Mouse (Mus musculus) midbrain, embryonic 15.5 days (tissue): ENCODE measurements at regions not wholly inside any gene's neighbourhood (a gene's known extent, or its start where the extent isn't known, plus 50 kb on each side); places are given as distances from the start of the nearest gene placed in this dataset.

Experiments used
- ATAC-seq: fragments of 200-750 bp; cut with Nextera tagmentation; replicated peaks from 2 replicates; pipeline ENCODE4 v1.8.0; 2017; ENCODE audit warnings: moderate TSS enrichment
- H3K27ac ChIP-seq: fragments of 300-500 bp; sonication (generic); 2 replicates; pipeline ENCODE4 v1.5.1; 2015; ENCODE audit warnings: mild to moderate bottlenecking, inconsistent platforms
- H3K27me3 ChIP-seq: fragments of 300-500 bp; sonication (generic); replicated peaks from 2 replicates; pipeline ENCODE4 v1.6.1; 2015; ENCODE audit warnings: inconsistent platforms
- H3K36me3 ChIP-seq: fragments of 300-500 bp; sonication (generic); replicated peaks from 2 replicates; pipeline ENCODE4 v1.6.1; 2015; ENCODE audit warnings: inconsistent platforms
- H3K4me1 ChIP-seq: fragments of 300-500 bp; sonication (generic); 2 replicates; pipeline ENCODE4 v1.6.1; 2015; ENCODE audit warnings: inconsistent platforms
- H3K4me2 ChIP-seq: fragments of 300-500 bp; sonication (generic); 2 replicates; pipeline ENCODE4 v1.6.1; 2015; ENCODE audit warnings: inconsistent platforms, mild to moderate bottlenecking, moderate library complexity
- H3K4me3 ChIP-seq: fragments of 300-500 bp; sonication (generic); 2 replicates; pipeline ENCODE4 v1.5.1; 2015; ENCODE audit warnings: mild to moderate bottlenecking, inconsistent platforms
- H3K9ac ChIP-seq: fragments of 300-500 bp; sonication (generic); 2 replicates; pipeline ENCODE4 v1.6.1; 2015; ENCODE audit warnings: mild to moderate bottlenecking, inconsistent platforms
- H3K9me3 ChIP-seq: fragments of 300-500 bp; sonication (generic); 2 replicates; pipeline ENCODE4 v1.6.1; 2016; ENCODE audit warnings: inconsistent platforms
- WGBS: fragments of 180-500 bp; shearing (Covaris S2); methylation state at CpG from one replicate; pipeline ENCODE4 v1.1.7; 2015; ENCODE audit warnings: mixed read lengths; 5-methylcytosine and 5-hydroxymethylcytosine counted together

DNA sequence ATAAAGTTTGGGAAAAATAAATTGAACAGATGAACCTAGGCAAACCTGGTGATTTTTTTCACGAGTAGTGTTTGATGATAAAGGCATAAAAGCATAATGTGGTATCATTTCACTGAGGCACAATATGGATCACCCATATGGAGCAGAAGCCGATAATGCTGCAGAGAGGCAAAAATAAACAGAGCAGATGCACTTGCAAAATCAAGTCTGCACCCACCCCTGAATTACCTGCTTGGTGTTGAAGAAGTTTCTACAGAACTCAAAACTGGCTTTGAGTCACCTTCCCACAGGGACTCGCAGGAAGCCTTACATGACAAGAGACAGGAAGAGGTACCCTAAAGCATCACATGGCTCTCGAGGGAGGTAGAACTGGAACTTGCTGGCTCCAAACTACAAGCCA lies 328.1 kb downstream of the Rnf144a start:
- Histone ChIP-seq H3K4me1 (no peaks in the 10 kb centered on the region), H3K4me3 (no peak overlapping the region), H3K27ac (no peak overlapping the region), H3K9me3 (no peaks in the 10 kb centered on the region), H3K27me3 (no peaks in the 10 kb centered on the region), H3K36me3 (no peaks in the 10 kb centered on the region), H3K9ac (no peak overlapping the region), H3K4me2 (no peak overlapping the region)
- 90% methylated on average over 4 of the region's 4 CpGs for WGBS
- no peak for ATAC-seq

DNA sequence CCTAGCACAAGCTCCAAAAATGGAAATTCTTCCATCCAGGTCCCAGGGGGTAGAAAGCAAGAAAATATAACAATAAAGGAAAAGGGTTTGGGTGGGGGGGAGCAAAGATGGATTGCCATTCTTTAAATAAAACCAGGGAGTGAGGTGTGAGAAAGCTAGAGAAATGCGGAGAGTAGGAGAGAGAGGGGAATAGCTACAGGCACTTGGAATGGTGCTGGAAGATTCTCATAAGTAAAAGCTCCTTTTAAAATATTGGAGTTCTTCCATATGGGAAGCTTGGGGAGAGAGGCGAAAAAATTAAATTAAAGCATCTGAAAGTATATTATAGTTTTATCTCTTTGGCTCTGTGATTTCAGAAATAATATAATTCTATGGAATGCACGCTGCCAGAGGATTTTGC lies 328.6 kb downstream of the Rnf144a start:
- no peak overlapping the region for H3K27ac ChIP-seq
- H3K4me1 ChIP-seq, result no peaks in the 10 kb centered on the region
- no peaks in the 10 kb centered on the region for H3K27me3 ChIP-seq
- WGBS, result 76% methylated on average over 3 of the region's 3 CpGs
- H3K4me3 ChIP-seq, result no peak overlapping the region
- no peak overlapping the region for H3K4me2 ChIP-seq
- no peaks in the 10 kb centered on the region for H3K36me3 ChIP-seq
- no peaks in the 10 kb centered on the region for H3K9me3 ChIP-seq
- no peak for ATAC-seq
- no peak overlapping the region for H3K9ac ChIP-seq

DNA sequence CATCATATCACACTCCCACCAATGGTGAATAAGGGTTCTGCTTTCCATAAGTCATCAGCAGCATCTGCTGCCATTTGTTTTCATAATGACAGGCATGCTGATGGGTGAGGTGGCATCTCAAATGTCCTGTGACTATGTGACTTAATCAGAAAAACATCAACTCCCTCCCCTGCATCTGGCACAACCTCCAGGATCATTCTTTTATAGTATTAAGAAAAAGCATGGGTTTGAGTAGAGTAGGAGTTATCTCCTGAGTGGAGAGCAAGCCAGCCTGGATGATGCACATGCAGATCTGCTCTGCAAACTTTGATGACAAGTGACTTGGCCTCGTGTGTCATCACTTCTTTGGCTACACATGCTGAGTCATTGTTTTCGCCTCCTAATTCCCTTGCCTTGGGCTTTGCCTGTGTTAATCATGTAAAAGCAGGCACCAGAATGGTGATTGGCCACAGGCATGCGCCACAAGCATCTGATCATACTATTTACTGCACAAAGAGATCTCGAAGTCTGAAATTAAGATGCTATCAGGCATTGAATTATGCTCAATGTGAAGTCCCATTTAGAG lies 335.9 kb downstream of the Rnf144a start:
- ATAC-seq, result no peak
- Histone ChIP-seq H3K27me3 (no peaks in the 10 kb centered on the region), H3K27ac (no peak overlapping the region), H3K4me3 (no peak overlapping the region), H3K9ac (no peak overlapping the region), H3K36me3 (no peaks in the 10 kb centered on the region), H3K4me1 (peaks cover 7% of the 10 kb centered on the region; the same call in 1 of the 2 replicates), H3K9me3 (no peaks in the 10 kb centered on the region), H3K4me2 (no peak overlapping the region)
- WGBS, result 44% methylated on average over 4 of the region's 4 CpGs

DNA sequence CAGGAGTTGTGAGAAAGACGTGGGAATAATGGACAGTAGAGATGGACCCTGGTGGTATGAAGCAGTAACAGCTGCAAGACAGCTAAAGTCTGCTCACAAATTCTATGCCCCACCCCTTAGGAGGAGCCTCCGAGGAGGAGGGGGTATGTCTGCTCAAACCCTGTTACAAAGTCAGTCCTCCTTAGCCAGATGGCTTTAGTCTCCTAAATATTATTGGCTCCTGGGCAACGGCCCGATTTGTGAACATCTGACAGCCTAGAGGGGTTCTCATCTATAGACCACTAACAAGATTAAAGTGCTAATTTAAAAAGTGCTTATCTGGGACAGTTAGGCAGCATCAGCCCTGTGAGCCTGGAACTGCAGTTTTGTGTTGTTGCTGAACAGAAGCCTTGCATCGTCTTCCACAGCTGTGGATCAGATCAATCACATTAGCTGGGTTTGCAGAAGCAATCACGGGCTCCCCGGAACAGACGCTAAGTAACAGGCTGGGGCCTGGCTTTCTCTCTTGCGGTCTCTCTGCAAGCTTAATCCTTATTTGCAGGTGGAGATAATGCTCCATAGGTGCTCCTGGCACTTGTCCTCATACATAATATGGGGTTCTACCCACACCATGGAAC lies 339.3 kb downstream of the Rnf144a start:
- Histone ChIP-seq H3K36me3 (no peaks in the 10 kb centered on the region), H3K27me3 (no peaks in the 10 kb centered on the region), H3K4me2 (no peak overlapping the region), H3K27ac (no peak overlapping the region), H3K4me1 (peaks cover 9% of the 10 kb centered on the region; the same call in 1 of the 2 replicates), H3K9ac (no peak overlapping the region), H3K9me3 (no peaks in the 10 kb centered on the region), H3K4me3 (no peak overlapping the region)
- WGBS, result 19% methylated on average over 9 of the region's 9 CpGs
- ATAC-seq, result peak; percentile 75

DNA sequence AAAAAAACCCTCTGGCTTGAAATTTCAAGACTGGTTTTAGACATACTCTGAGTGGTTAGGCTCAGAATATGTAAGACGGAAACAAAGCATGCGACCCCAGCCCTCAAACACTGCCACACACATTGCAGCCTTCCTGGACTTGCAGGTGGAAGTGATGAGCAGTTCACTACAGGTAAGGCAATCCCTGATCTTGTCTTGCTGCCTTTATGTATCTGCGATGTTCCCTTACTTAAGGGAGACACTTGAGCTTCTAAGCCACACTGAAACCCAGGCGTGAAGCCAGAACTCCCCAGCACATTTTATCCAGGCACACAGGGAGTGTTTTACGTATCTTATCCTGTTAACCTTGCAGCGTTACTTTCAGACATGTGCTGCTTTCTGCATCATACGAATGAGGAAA lies 342.9 kb downstream of the Rnf144a start:
- no peak overlapping the region for H3K9ac ChIP-seq
- WGBS, result 80% methylated on average over 7 of the region's 7 CpGs
- H3K27me3 ChIP-seq, result no peaks in the 10 kb centered on the region
- peaks cover 20% of the 10 kb centered on the region for H3K4me1 ChIP-seq
- H3K27ac ChIP-seq, result no peak overlapping the region
- no peaks in the 10 kb centered on the region for H3K36me3 ChIP-seq
- H3K9me3 ChIP-seq, result no peaks in the 10 kb centered on the region
- H3K4me3 ChIP-seq, result no peak overlapping the region
- H3K4me2 ChIP-seq, result no peak overlapping the region
- no peak for ATAC-seq

DNA sequence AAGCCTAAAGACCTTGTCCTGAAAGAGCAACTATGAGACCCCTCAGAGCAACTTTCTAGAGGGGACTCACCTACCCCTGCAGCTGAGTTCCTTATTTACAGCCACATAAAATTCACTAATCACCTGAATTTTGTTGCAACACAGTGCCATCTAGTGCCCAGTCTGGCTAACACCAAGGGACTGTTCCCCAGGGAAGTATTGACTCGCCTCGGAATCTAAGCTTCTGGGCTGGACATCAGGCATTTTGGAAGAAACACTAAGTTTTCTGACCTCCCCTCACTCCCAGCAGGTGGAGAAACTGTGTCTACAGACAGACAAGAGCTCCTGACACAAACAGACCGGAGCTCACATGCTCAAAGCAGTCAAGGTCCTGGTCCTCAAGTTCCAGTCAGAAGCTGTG lies 343.4 kb downstream of the Rnf144a start:
- H3K4me3 ChIP-seq, result no peak overlapping the region
- 8% methylated on average over 3 of the region's 3 CpGs for WGBS
- no peak overlapping the region for H3K9ac ChIP-seq
- H3K27me3 ChIP-seq, result no peaks in the 10 kb centered on the region
- H3K36me3 ChIP-seq, result no peaks in the 10 kb centered on the region
- 0 out of 2 replicates have a peak, but pooled peaks have one; percentile 57 for ATAC-seq
- no peaks in the 10 kb centered on the region for H3K9me3 ChIP-seq
- no peak overlapping the region for H3K27ac ChIP-seq
- peaks cover 20% of the 10 kb centered on the region for H3K4me1 ChIP-seq
- H3K4me2 ChIP-seq, result no peak overlapping the region

DNA sequence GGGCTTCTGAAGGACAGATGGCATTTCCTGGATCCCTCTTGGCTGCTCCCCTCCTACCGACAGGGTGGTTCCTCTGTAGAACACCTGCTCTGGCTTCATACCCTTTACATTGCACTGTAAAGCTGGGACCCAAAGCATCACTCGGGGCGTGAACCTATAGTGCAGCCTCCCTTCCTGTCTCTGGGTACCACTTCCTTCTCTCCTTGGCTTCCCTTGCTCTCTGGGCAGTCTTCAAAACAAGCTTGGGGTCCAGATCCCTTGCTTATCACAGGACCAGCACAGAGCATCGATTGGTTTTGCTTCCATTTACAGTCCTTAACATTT lies 346.4 kb downstream of the Rnf144a start:
- no peak for ATAC-seq
- peak overlapping the region; percentile 52 for H3K4me2 ChIP-seq
- no peaks in the 10 kb centered on the region for H3K36me3 ChIP-seq
- H3K4me1 ChIP-seq, result peaks cover 14% of the 10 kb centered on the region
- no peak overlapping the region for H3K27ac ChIP-seq
- H3K9me3 ChIP-seq, result no peaks in the 10 kb centered on the region
- no peaks in the 10 kb centered on the region for H3K27me3 ChIP-seq
- no peak overlapping the region for H3K9ac ChIP-seq
- no peak overlapping the region for H3K4me3 ChIP-seq
- 35% methylated on average over 4 of the region's 4 CpGs for WGBS

DNA sequence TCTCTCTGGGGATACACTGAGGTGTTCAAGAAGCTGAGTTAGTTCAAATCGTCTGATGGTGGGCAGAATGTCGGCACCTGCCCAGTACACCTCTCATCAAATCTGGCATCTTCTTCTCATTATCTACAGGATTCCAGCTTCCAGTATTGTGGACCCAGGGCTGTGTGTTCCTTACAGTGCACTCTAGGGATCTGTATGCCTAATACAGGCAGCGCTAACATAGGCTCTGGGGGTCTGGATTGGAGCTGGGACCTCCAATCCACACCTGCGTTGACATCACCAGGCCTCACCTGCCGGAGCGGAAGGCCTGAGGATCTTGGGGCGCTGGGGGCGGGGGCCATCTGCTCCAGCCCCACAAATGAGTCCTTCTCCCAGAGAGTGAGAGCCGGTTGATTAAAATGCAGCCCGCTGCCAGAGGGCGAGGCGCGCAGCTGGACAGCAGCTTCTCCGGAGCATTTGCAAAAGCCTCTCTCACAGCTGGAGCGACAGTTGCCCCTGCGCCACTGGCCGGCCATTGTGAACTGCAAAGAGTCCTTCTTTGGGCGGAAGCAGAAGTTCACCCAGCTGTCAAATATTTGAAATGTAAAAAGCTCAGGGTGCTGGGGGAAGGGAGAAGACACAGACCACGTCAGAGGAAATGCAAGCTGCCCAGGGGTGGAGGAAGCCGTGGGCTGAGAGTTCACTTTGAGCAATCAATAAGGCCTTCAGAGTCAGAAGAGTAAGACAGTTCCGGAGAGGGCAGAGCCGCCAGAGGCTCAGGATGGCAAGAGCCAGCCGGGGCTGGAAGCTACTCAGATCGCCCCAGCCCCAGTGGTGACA lies 347.0 kb downstream of the Rnf144a start:
- Histone ChIP-seq H3K27ac (no peak overlapping the region), H3K36me3 (no peaks in the 10 kb centered on the region), H3K4me2 (peak overlapping the region; percentile 52), H3K9ac (no peak overlapping the region), H3K4me3 (peak overlapping the region; percentile 17), H3K27me3 (no peaks in the 10 kb centered on the region), H3K4me1 (peaks cover 14% of the 10 kb centered on the region), H3K9me3 (no peaks in the 10 kb centered on the region)
- 6% methylated on average over 24 of the region's 24 CpGs for WGBS
- ATAC-seq, result peak; percentile 56; the same call in 1 of the 2 replicates

DNA sequence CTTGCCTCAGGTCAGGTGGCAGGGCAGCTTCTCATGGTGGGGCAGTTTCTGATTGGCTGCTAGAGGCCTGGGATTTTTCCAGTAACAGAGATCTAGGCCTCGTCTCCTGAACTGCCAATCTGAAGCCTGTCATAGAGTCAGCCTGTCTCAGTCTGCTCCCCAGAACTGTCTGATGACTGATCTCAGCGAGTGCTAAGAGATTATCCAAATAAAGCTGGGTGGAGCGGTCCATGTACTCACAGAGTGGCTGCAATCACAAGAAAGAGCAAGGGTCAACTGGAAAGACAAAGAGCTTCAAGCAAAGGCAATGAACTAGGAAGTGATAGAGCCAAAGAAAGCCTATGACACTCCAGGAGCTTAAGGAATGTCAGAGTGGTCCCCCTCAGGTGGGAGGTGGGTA lies 354.7 kb downstream of the Rnf144a start:
- Histone ChIP-seq H3K9ac (no peak overlapping the region), H3K9me3 (no peaks in the 10 kb centered on the region), H3K27me3 (no peaks in the 10 kb centered on the region), H3K4me1 (no peaks in the 10 kb centered on the region), H3K4me2 (no peak overlapping the region), H3K36me3 (no peaks in the 10 kb centered on the region), H3K4me3 (no peak overlapping the region), H3K27ac (no peak overlapping the region)
- WGBS, result 42% methylated on average over 3 of the region's 3 CpGs
- no peak for ATAC-seq

DNA sequence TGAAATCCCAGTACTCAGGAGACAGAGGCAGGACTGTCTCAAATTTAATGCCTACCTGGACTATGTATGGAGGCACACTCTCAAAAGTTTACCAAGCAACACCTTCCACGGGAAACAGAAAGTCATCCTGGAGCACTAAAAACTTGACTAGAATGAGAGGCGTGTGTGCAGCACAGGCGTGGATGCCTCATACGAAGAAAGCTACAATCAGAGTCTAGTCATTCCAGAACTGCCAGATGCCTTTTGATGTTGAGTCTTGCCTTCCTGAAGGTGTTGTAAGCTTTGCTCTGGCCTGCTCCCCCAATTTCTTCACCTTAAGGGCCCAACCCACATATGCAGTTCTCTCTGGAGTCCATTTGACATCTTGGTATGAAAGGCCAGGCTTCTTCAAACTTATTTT lies 356.0 kb downstream of the Rnf144a start:
- no peaks in the 10 kb centered on the region for H3K27me3 ChIP-seq
- no peak overlapping the region for H3K27ac ChIP-seq
- 93% methylated on average over 4 of the region's 4 CpGs for WGBS
- no peaks in the 10 kb centered on the region for H3K4me1 ChIP-seq
- no peaks in the 10 kb centered on the region for H3K9me3 ChIP-seq
- no peak overlapping the region for H3K4me3 ChIP-seq
- no peak overlapping the region for H3K9ac ChIP-seq
- no peak for ATAC-seq
- H3K4me2 ChIP-seq, result no peak overlapping the region
- H3K36me3 ChIP-seq, result no peaks in the 10 kb centered on the region

DNA sequence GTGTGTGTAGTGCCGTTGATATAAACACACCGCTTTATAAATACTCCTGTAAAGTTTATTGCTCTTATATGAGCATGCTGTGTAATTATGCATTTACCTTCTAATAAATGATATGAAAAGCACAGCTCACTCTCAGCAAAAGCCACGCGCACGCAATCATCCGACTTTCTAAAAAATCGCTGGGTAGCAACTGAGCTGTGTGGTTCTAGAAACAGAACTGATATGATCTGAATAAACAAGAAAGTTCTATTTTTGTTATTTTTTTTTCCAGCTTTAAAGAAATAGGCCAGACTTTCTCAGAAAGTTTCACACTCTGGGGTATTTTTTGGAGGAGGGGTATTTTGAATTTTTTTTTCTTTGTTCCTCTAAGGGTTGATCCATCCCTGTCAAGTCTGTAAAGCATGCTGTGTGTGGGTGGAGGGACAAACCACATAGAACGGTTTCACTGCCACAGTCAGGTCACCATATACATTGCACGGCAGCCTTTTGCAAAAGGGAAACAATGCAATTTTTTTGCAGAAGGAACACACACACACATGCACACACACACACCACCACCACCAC lies 357.5 kb downstream of the Rnf144a start:
- no peak overlapping the region for H3K27ac ChIP-seq
- no peak overlapping the region for H3K4me3 ChIP-seq
- no peak overlapping the region for H3K4me2 ChIP-seq
- WGBS, result 87% methylated on average over 9 of the region's 9 CpGs
- no peaks in the 10 kb centered on the region for H3K27me3 ChIP-seq
- ATAC-seq, result no peak
- no peaks in the 10 kb centered on the region for H3K36me3 ChIP-seq
- no peaks in the 10 kb centered on the region for H3K4me1 ChIP-seq
- H3K9ac ChIP-seq, result no peak overlapping the region
- H3K9me3 ChIP-seq, result no peaks in the 10 kb centered on the region

DNA sequence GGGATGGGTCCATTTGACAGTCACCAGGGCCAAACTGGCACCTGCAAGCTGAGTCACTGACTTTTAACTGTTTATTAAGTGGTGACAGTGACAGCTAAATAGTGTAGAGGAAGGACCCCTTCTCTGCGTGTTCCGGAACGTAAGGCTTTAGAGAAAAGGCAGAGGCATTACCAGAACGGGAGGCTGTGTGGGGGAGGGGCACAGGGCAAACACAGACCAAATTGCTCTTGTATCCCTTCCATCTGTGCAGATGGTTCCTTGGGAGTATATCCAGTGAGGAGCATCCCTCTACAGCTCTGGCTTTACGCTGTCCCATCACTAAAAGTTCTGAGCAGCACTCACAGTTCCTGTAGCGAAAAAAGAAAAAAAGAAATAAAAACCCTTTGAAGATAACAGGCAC lies 368.1 kb downstream of the Rnf144a start:
- no peak overlapping the region for H3K9ac ChIP-seq
- H3K27me3 ChIP-seq, result no peaks in the 10 kb centered on the region
- no peak overlapping the region for H3K27ac ChIP-seq
- H3K4me2 ChIP-seq, result no peak overlapping the region
- WGBS, result 79% methylated on average over 6 of the region's 6 CpGs
- no peaks in the 10 kb centered on the region for H3K9me3 ChIP-seq
- H3K36me3 ChIP-seq, result no peaks in the 10 kb centered on the region
- H3K4me1 ChIP-seq, result no peaks in the 10 kb centered on the region
- no peak for ATAC-seq
- no peak overlapping the region for H3K4me3 ChIP-seq
